Mouse (Mus musculus): ENCODE measurements around the gene Stx6.

DNA sequence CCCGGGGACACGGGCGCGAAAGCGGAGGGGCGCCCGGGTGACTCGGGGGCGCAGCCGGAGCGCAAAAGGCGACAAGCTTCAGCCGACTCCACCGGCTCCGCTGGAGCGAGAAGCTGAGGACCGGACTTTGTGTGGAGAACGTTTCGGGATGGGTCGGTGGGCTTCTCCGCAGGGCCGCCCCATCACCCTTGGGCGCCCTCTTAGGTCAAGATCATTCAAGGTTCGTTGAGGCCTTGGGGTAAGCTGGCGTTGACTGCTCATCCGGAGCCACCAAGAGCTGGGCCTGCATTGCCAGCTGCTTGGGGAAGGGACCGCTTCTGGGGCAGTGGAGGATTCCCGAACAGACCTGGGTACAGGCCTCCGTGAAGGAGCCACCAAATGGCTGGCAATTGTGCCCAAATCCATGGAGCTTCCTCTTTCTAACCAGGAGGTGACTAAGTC lies 86.3 kb downstream of the Stx6 start:
- TF ChIP-seq GATA1 (IDR thresholded peaks at IDR 0.05; ENCODE audit: low read length), result no peak
- TF ChIP-seq TAL1 (IDR thresholded peaks at IDR 0.05; ENCODE audit: low read length), result no peak
